Mouse (Mus musculus) G1E (cell line): ENCODE measurements at regions not wholly inside any gene's neighbourhood (a gene's known extent, or its start where the extent isn't known, plus 50 kb on each side); places are given as distances from the start of the nearest gene placed in this dataset.

Experiments used
- CTCF ChIP-seq: IDR thresholded peaks from 2 replicates; pipeline ENCODE4 v1.5.1; 2012; ENCODE audit warnings: low read depth, low read length, inconsistent platforms, mixed read lengths
- TAL1 ChIP-seq: conservative IDR thresholded peaks from 2 replicates; pipeline ENCODE4 v1.6.1; 2012; ENCODE audit warnings: low read depth, low read length, inconsistent platforms, mixed read lengths

DNA sequence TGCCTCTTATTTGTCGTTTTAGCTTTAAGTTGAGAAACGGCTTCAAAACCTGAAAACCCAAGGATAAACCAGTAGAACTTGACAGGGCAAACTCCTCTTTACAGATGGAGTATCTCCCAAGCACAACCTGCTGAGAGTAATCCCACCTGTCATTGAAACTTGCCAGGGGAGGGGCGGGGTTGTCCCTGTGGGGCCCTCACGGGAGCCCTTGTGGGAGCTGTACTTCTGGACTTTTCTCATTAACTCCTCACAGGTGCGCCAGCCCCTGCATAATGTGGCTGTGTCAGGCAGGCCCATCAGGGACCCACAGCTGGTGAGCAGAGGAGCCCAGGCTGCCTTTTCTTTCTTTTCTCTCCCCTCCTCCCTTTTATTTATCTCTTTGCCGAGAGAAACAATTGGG, 203.9 kb upstream of the Hes1 start:
- TF ChIP-seq CTCF (no peak), TAL1 (no peak)
